Mouse (Mus musculus) spleen, postnatal 10 days (tissue): ENCODE data around the gene Ptprg.

Experiments used
- DNase-seq, 2 experiments: peaks; one replicate each; pipeline ENCODE4 v3.0.0; 2021 to 2022; ENCODE audit warnings: low spot score in 2 of 2

Ptprg gene

GRCm38 (mm10) chr14:11683386-11684081, 130.2 kb downstream of the Ptprg start:
- no peak for DNase-seq

GRCm38 (mm10) chr14:11684104-11684503, 130.8 kb downstream of the Ptprg start:
- no peak for DNase-seq

- DNase-seq, result no peak
Observed at GRCm38 (mm10) chr14:11687541-11687940, 134.2 kb downstream of the Ptprg start.

GRCm38 (mm10) chr14:11688142-11688541, 134.8 kb downstream of the Ptprg start:
- no peak for DNase-seq

GRCm38 (mm10) chr14:11690066-11690465, 136.7 kb downstream of the Ptprg start:
- no peak for DNase-seq

GRCm38 (mm10) chr14:11691531-11691930, 138.2 kb downstream of the Ptprg start:
- no peak for DNase-seq

GRCm38 (mm10) chr14:11698880-11699279, 145.5 kb downstream of the Ptprg start:
- no peak for DNase-seq

GRCm38 (mm10) chr14:11699654-11700053, 146.3 kb downstream of the Ptprg start:
- DNase-seq, result no peak

GRCm38 (mm10) chr14:11701516-11702249, 148.4 kb downstream of the Ptprg start:
- DNase-seq, result no peak

GRCm38 (mm10) chr14:11702770-11703477, 149.6 kb downstream of the Ptprg start:
- no peak for DNase-seq

GRCm38 (mm10) chr14:11704871-11705270, 151.5 kb downstream of the Ptprg start:
- no peak for DNase-seq

GRCm38 (mm10) chr14:11709352-11709751, 156.0 kb downstream of the Ptprg start:
- DNase-seq, result no peak

GRCm38 (mm10) chr14:11709798-11710197, 156.5 kb downstream of the Ptprg start:
- no peak for DNase-seq

GRCm38 (mm10) chr14:11710410-11711122, 157.2 kb downstream of the Ptprg start:
- no peak for DNase-seq

GRCm38 (mm10) chr14:11712146-11712545, 158.8 kb downstream of the Ptprg start:
- no peak for DNase-seq

- DNase-seq, result no peak
Observed at GRCm38 (mm10) chr14:11716230-11716629, 162.9 kb downstream of the Ptprg start.

GRCm38 (mm10) chr14:11718201-11718600, 164.9 kb downstream of the Ptprg start:
- DNase-seq, result no peak

- DNase-seq, result no peak
Observed at GRCm38 (mm10) chr14:11719259-11719658, 165.9 kb downstream of the Ptprg start.

GRCm38 (mm10) chr14:11722101-11722500, 168.8 kb downstream of the Ptprg start:
- no peak for DNase-seq

- no peak for DNase-seq
Observed at GRCm38 (mm10) chr14:11723876-11724275, 170.5 kb downstream of the Ptprg start.

GRCm38 (mm10) chr14:11731223-11731920, 178.0 kb downstream of the Ptprg start:
- no peak for DNase-seq
